ENCODE assay signal across 8 mouse cellular contexts in the genomic region with DNA sequence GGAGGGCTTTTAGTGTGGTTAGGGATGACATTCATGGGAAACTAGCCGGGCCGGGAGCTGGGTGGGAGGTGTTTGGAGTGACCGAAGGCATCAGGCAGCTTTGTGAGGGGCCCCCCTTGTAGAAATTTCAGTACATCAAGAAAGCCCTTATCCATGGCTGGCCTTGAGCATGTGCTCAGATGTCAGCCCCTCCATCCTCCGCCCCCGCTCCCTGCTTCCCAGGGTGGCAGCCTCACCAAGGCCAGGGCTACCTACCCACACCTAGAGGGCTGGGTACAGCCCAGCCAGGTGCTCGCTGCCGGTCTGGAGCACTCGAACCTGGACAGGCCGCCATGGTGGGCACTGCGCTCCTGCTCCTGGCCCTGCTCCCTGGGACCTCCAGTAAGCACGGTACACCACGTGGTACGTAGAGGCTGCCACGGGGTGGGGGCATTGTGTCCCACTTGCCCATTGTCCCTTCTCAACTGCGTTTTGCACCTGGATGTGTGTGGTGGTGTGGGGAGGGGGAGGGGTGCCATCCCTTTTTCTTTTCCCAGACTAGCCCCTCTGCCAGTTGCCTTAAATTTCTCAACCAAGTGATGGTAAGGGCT. TPM values are rescaled to one million over a fixed set of nuclear protein-coding genes. Genes with fewer than 3 reads are reported as not detected.
DNase-seq lines count a peak whose midpoint lies in the region; ATAC-seq and TF ChIP-seq lines count a peak whose summit lies in the region.

Gene Tgfbr3l (plus strand): TSS at position 264 of the 590 bp plus-strand sequence.

- ATAC-seq in hindbrain, postnatal 0 days = no peak
- ATAC-seq in hindbrain, embryonic 12.5 days (ENCODE audit: low FRiP score) = no peak

- no peak within 1 kb of the TSS for H3K4me2 ChIP-seq in hindbrain, postnatal 0 days (ENCODE audit: low read depth, low read length)
- no peak within 1 kb of the TSS for H3K4me2 ChIP-seq in hindbrain, embryonic 12.5 days (replicated peaks)
- H3K4me2 ChIP-seq in myocyte (ENCODE audit: low read depth) = no peak within 1 kb of the TSS

- H3ac ChIP-seq in myocyte (ENCODE audit: control insufficient read depth, insufficient read length) = no peak within 1 kb of the TSS

- H3K4me1 ChIP-seq in hindbrain, postnatal 0 days (ENCODE audit: insufficient read depth, low read length) = no peaks in the 10 kb centered on the region; the same call in 1 of the 2 replicates
- H3K4me1 ChIP-seq in hindbrain, embryonic 12.5 days = peaks cover 17% of the 10 kb centered on the region

- no peak within 1 kb of the TSS for H3K9ac ChIP-seq in hindbrain, postnatal 0 days (replicated peaks; ENCODE audit: low read length)
- H3K9ac ChIP-seq in hindbrain, embryonic 12.5 days = no peak within 1 kb of the TSS

- TF ChIP-seq CTCF in hindbrain, postnatal 0 days (IDR thresholded peaks at IDR 0.05; ENCODE audit: low read depth) = no peak
- TF ChIP-seq CTCF in brain, embryonic 14.5 days (IDR thresholded peaks at IDR 0.05; ENCODE audit: borderline replicate concordance, extremely low read depth, insufficient read depth, insufficient read length) = no peak

- no peak for TF ChIP-seq POLR2A in brain, embryonic 14.5 days (IDR thresholded peaks at IDR 0.05; ENCODE audit: borderline replicate concordance, extremely low read depth, insufficient read depth, insufficient read length, poor library complexity, severe bottlenecking)
- peak; percentile 16 for TF ChIP-seq POLR2A in myocyte (IDR thresholded peaks at IDR 0.05; ENCODE audit: insufficient read length, low read depth)

- no peak within 1 kb of the TSS for H3K4me3 ChIP-seq in hindbrain, postnatal 0 days (ENCODE audit: low read length)
- no peak within 1 kb of the TSS for H3K4me3 ChIP-seq in hindbrain, embryonic 12.5 days
- no peak within 1 kb of the TSS for H3K4me3 ChIP-seq in myocyte

- H3K9me3 ChIP-seq in hindbrain, postnatal 0 days (ENCODE audit: low read length) = no peaks in the 10 kb centered on the region
- no peaks in the 10 kb centered on the region for H3K9me3 ChIP-seq in hindbrain, embryonic 12.5 days (replicated peaks)

- 0 out of 2 replicates have a peak within 1 kb of the TSS, but pooled peaks have one; percentile 2 for H3K27ac ChIP-seq in hindbrain, postnatal 0 days
- no peak within 1 kb of the TSS for H3K27ac ChIP-seq in hindbrain, embryonic 12.5 days

- no peak for DNase-seq in hindbrain, postnatal 0 days (ENCODE audit: low spot score)
- peak; percentile 54 for DNase-seq in ovary, postnatal 36 days (ENCODE audit: low spot score)
- DNase-seq in ovary, postnatal 10 days (ENCODE audit: low spot score) = no peak
- no peak for DNase-seq in brain, embryonic 14.5 days (ENCODE audit: low read depth)
- no peak for DNase-seq in left cerebral cortex, adult 11 months (ENCODE audit: low spot score)
- DNase-seq in liver = no peak

- WGBS in hindbrain, postnatal 0 days = 81% methylated on average over 15 of the region's 15 CpGs
- WGBS in hindbrain, embryonic 12.5 days = 79% methylated on average over 15 of the region's 15 CpGs

- no peaks in the 10 kb centered on the region for H3K79me2 ChIP-seq in myocyte (ENCODE audit: control insufficient read depth, insufficient read depth)

- no peaks in the 10 kb centered on the region for H3K27me3 ChIP-seq in hindbrain, postnatal 0 days (ENCODE audit: insufficient read depth, low read length)
- H3K27me3 ChIP-seq in hindbrain, embryonic 12.5 days = 0 out of 2 replicates have a peak, but pooled peaks cover 4% of the 10 kb centered on the region
- H3K27me3 ChIP-seq in myocyte (ENCODE audit: control insufficient read depth, insufficient read depth, insufficient read length) = no peaks in the 10 kb centered on the region

- H3K36me3 ChIP-seq in hindbrain, postnatal 0 days (ENCODE audit: insufficient read depth, low read length) = peaks cover 49% of the 10 kb centered on the region
- peaks cover 54% of the 10 kb centered on the region for H3K36me3 ChIP-seq in hindbrain, embryonic 12.5 days
- H3K36me3 ChIP-seq in myocyte (ENCODE audit: control insufficient read depth, insufficient read depth) = peaks cover 5% of the 10 kb centered on the region

TF ChIP-seq in myocyte, 11 proteins besides CTCF, POLR2A, EP300 and RAD21:
- TF ChIP-seq CEBPB (IDR thresholded peaks at IDR 0.05; ENCODE audit: insufficient read depth, poor library complexity, severe bottlenecking) (no peak), REST (IDR thresholded peaks at IDR 0.05; ENCODE audit: insufficient read depth, insufficient read length) (no peak), MAX (IDR thresholded peaks at IDR 0.05; ENCODE audit: low read depth) (no peak), SRF (IDR thresholded peaks at IDR 0.05; ENCODE audit: control insufficient read depth, insufficient read length, low read depth) (no peak), TCF3 (IDR thresholded peaks at IDR 0.05; ENCODE audit: insufficient read length, low read depth) (no peak), TCF12 (IDR thresholded peaks at IDR 0.05; ENCODE audit: insufficient read depth, poor library complexity, severe bottlenecking) (no peak), USF1 (IDR thresholded peaks at IDR 0.05; ENCODE audit: low read depth) (no peak), MYOG (IDR thresholded peaks at IDR 0.05; ENCODE audit: control insufficient read depth in 1 of 3, insufficient read depth in 1 of 3, insufficient read length in 2 of 3, low read depth in 2 of 3) (no peak), POLR2AphosphoS2 (IDR thresholded peaks at IDR 0.05; ENCODE audit: insufficient read length, low read depth) (no peak), MYOD1 (IDR thresholded peaks at IDR 0.05; ENCODE audit: control insufficient read depth in 1 of 3, insufficient read length in 2 of 3, low read depth in 2 of 3) (no peak), E2F4 (IDR thresholded peaks at IDR 0.05; ENCODE audit: insufficient read depth) (no peak)

RNA-seq across cellular contexts. Expression of gene Tgfbr3l, which starts in this region (rescaled TPM):
- 9.0 and 15.5 TPM in 2 replicates for total RNA-seq in hindbrain, postnatal 0 days (2014; rRNA removed)
- 3.7 TPM in 2 replicates for polyA plus RNA-seq in hindbrain, postnatal 0 days (2015; fragmentation: Nextera tagmentation; extraction: Ambion mirVana)
- polyA plus RNA-seq in hindbrain, embryonic 12.5 days (2016; fragmentation: Nextera tagmentation; extraction: Ambion mirVana) = 4.0 and 8.7 TPM in 2 replicates
- polyA plus RNA-seq in brain, embryonic 14.5 days (2012; rRNA removed) = 47.4 and 61.4 TPM in 2 replicates
- polyA plus RNA-seq in myocyte (2012; fragmentation: generic; extraction: Trizol) = 1.4 TPM
